Mouse (Mus musculus) bone marrow, adult 2 months (tissue): ENCODE results near the gene Ankfn1. TPM values are rescaled to one million over a fixed set of nuclear protein-coding genes. Genes with fewer than 3 reads are reported as not detected.

Source experiments
- H3K27ac ChIP-seq: fragments of 200-500 bp; 2 replicates; pipeline ENCODE4 v1.5.1; 2012; ENCODE audit warnings: low read depth, mild to moderate bottlenecking, control low read depth, inconsistent platforms, low read length; ENCODE audit not compliant: control insufficient read depth, poor library complexity, insufficient read depth
- H3K4me1 ChIP-seq: fragments of 200-500 bp; 2 replicates; pipeline ENCODE4 v1.6.1; 2011; ENCODE audit warnings: low read length; ENCODE audit not compliant: control insufficient read depth, insufficient read depth
- H3K4me3 ChIP-seq: fragments of 200-500 bp; replicated peaks from 2 replicates; pipeline ENCODE3; 2011; ENCODE audit warnings: mild to moderate bottlenecking, low read depth, low read length, control low read depth; ENCODE audit not compliant: control insufficient read depth
- CTCF ChIP-seq: fragments of 200-500 bp; IDR thresholded peaks from 2 replicates; pipeline ENCODE4 v1.5.1; 2011; ENCODE audit warnings: low read length, control low read depth; ENCODE audit not compliant: control insufficient read depth, insufficient read depth
- POLR2A ChIP-seq: fragments of 200-500 bp; IDR thresholded peaks from 2 replicates; pipeline ENCODE4 v1.6.1; 2011; ENCODE audit warnings: low read depth, mild to moderate bottlenecking, control low read depth, low read length, borderline replicate concordance; ENCODE audit not compliant: control insufficient read depth
- WGBS: fragments of 180-500 bp; shearing (Covaris S2); methylation state at CpG from one replicate; pipeline ENCODE4 v1.1.7; 2018; 5-methylcytosine and 5-hydroxymethylcytosine counted together
- polyA plus RNA-seq: library from polyadenylated mRNA; stranded (reverse); fragments of >200 nt; gene quantifications from 2 replicates; pipeline ENCODE4 v1.2.4, GENCODE M21; 2011; ENCODE audit warnings: low replicate concordance; ENCODE audit not compliant: missing spikeins, insufficient read depth, insufficient read length

Gene Ankfn1
- polyA plus RNA-seq, 1 experiment = not detected

DNA sequence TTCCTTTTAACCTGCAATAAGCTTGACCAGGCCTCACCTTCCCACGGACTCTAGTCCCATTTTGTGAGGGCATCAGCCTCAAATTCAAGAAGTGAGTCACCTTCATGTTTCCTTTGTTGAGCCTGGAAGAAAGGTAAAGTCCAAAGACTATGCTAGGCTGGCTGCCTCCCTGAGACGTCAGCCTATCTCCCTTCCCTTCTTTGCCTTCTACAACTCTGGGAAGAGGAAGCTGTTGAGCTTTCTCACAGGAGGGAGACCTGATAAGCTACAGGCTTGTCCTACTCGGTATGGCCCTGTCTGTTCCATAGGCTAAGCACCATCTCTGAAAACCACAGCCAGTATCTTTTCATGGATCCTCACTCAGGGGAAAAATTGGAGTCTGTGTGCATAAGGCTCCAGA is 2.5 kb downstream of the Ankfn1 start:
- H3K4me1 ChIP-seq = no peaks in the 10 kb centered on the region
- TF ChIP-seq POLR2A (no peak), CTCF (no peak)
- H3K27ac ChIP-seq = no peak overlapping the region
- H3K4me3 ChIP-seq = no peak overlapping the region
- WGBS = 35% methylated on average over 3 of the region's 3 CpGs

DNA sequence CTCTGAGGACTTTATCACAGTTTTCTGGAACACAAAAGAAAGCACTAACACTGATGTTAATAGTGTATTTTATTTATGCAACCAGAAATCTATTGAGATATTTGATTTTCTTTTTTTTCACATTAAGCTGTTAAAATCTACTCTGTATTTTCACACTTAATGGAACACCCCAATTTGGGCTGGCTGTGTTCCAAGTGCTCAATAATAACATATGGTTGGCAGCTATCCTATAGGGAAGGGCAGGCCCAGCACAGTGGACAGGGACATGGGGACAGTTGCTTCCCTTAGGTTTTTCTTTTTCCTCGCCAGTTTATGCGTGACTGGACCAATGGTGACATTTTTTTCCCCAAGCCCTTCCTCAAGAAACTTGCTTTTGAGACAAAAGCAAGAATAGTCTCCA is 4.5 kb downstream of the Ankfn1 start:
- Histone ChIP-seq H3K27ac (no peak overlapping the region), H3K4me3 (no peak overlapping the region), H3K4me1 (no peaks in the 10 kb centered on the region)
- TF ChIP-seq POLR2A (no peak), CTCF (no peak)
- WGBS = 74% methylated on average over 2 of the region's 2 CpGs

DNA sequence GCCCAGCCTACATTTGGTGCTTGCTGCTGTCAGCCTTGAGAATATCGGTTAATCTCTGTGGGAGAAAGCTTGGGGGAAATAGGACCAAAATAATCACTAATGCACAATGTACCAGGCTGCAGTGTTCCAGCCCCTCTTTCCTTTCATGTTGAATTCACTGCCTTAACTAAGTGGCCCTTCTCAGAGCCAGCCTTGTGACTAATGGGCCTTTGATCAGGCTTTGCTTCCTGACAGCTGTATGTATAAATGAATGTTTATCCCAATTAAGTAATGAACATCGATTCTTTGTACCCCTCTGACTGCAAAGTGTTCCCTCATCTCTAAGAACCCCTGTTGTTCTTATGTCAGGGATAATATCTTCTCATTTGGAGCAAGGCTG is 11.7 kb downstream of the Ankfn1 start:
- H3K4me1 ChIP-seq = no peaks in the 10 kb centered on the region
- H3K4me3 ChIP-seq = no peak overlapping the region
- H3K27ac ChIP-seq = no peak overlapping the region
- TF ChIP-seq POLR2A (no peak), CTCF (no peak)
- 74% methylated on average over 2 of the region's 2 CpGs for WGBS

DNA sequence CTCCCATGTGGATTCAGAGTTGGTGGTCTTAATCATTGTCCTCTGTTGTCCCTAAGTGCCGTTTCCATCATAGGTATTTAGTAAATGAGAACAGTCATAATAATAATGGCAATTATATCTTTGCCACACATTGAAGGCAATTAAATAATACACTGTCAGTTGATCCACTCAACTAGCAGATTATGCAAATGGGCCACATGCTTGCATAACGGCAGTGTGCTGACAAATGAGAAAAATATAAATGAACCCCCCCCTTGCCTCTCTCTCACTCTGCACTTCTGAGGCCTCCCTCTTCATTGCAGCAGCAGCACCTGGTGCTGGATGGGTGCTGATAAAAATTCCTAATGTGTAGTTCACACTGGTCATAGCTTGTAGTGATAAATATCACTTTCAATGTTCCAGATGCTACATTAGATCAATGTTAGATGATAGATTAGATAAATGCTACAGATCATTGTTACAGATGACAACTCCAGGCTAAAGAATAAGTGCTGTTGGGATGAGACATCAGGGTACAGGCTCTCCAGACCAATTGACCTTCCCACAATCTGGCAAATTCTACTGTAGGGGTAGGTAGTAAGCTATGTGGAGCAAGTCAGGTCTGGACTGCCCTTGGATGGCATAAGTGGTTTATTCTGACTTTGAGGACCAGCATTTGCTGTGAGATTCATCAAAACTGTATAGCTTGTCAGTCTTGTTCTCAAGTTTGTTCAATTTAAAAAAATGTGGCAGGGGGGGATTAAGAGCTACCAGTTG is 12.3 kb downstream of the Ankfn1 start:
- TF ChIP-seq POLR2A (no peak), CTCF (no peak)
- H3K4me1 ChIP-seq = no peaks in the 10 kb centered on the region
- no peak overlapping the region for H3K4me3 ChIP-seq
- H3K27ac ChIP-seq = no peak overlapping the region
- 72% methylated on average over 2 of the region's 2 CpGs for WGBS

DNA sequence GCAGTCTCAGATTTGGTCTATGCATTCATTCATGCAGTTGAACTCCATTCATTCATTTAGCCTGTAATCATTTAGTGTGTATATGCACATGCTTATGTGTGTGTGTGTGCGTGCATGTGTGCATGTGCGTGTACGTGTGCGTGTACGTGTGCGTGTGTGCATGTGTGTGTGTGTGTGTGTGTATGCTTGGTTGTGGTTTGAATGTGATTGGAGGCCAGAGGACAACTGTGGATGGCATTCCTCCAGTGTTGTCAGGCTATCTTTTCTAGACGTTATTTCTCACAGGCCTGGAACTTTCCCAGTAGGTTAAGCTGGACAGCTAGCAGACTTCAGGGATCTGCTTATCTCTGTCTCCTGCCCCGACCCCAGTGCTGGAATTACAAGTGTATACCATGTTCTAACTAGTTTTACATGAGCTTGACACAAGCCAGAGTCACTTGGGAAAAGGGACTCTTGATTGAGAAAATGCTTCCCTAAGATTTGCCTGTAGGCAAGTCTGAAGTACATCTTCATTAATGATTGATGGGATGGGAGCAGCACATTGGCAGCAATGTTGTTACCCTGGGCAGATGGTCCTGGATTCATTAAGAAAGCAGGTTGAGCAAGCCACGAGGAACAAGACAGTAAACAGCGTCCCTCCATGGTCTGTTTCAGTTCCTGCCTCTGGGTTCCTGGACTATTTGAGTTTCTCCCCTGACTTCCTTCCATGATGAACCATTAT is 43.3 kb downstream of the Ankfn1 start:
- H3K4me1 ChIP-seq = no peaks in the 10 kb centered on the region
- 73% methylated on average over 10 of the region's 10 CpGs for WGBS
- no peak overlapping the region for H3K4me3 ChIP-seq
- no peak for TF ChIP-seq CTCF
- TF ChIP-seq POLR2A = no peak
- H3K27ac ChIP-seq = no peak overlapping the region

DNA sequence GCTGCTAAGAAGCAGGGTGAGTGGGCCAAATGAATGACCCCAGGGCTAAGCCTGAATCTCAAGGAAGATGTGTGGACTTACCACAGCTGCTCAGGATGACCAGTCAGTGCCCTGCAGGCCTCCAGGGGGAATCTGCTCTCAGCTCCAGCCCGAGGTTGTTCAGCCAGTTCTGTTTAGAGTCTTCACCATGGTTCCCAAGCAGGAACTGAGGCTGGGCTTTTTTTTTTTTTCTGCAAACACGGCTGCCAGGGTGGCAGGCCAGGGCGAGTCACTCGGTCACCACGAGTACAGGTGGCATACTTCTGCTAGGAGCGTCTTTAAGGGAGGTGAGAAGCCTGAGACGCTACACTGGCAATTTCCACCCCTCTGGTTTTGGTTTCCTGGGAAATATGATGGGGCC is 43.9 kb downstream of the Ankfn1 start:
- WGBS = 66% methylated on average over 7 of the region's 7 CpGs
- TF ChIP-seq POLR2A (no peak), CTCF (no peak)
- Histone ChIP-seq H3K4me1 (no peaks in the 10 kb centered on the region), H3K4me3 (no peak overlapping the region), H3K27ac (no peak overlapping the region)

DNA sequence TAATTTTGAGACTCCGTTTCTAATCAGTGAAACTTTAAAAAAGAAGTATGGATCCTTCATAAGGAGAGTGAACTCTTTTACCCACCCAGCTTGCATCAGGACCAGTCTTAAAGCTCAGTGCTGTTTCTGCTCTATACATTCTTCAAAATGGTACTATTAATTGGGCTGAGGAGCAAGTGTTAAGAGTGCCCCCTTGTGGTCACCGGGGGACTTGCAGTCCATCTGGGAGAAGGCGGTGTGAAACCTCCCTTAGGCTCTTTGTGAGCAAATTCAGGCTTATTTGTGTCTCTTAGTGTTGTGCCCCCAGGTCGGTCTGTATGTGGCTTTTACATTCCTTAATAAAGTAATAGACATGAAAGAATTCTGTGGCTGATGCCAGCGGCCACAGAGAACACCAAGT is 56.6 kb downstream of the Ankfn1 start:
- TF ChIP-seq CTCF (peak; percentile 77), POLR2A (no peak)
- H3K27ac ChIP-seq = no peak overlapping the region
- H3K4me1 ChIP-seq = no peaks in the 10 kb centered on the region
- no peak overlapping the region for H3K4me3 ChIP-seq
- whole genome bisulfite sequencing = 24% methylated on average over 5 of the region's 5 CpGs

DNA sequence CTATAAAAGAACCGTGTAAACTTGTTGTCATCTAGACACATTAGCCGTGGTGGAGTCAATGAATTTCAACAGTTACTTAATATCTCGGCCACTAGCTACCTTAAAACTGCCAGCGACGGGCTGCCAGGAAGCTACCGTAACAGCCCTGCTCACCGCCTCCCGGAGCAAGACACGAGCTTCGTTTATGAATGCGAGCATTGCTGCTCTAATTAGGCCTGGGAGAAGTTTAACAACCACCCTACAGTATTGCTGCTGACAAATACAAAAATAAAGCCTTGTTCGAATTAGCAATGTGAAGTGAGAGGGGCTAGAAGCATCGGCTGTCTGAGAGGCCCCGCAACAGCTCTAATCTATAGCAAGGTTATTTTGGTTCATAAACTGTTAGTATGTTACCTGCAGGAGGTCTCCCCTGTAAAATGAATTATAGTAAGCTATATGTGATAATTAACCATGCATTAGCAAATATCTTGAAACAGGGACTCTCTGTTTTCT is 58.9 kb downstream of the Ankfn1 start:
- WGBS = 84% methylated on average over 14 of the region's 14 CpGs
- H3K4me1 ChIP-seq = no peaks in the 10 kb centered on the region
- TF ChIP-seq CTCF (no peak), POLR2A (no peak)
- H3K4me3 ChIP-seq = no peak overlapping the region
- H3K27ac ChIP-seq = no peak overlapping the region
